Mouse (Mus musculus) hindbrain, postnatal 0 days (tissue): Measurements from ENCODE around the gene Wdr63. TPM values are rescaled to one million over a fixed set of nuclear protein-coding genes. Genes with fewer than 3 reads are reported as not detected.

Experiments
- ATAC-seq: fragments of 200-750 bp; cut with Nextera tagmentation; 2 replicates; pipeline ENCODE4 v1.8.0; 2017; ENCODE audit warnings: mild to moderate bottlenecking, moderate TSS enrichment, moderate library complexity
- DNase-seq: peaks from one replicate; pipeline ENCODE4 v3.0.0-alpha.2; 2015; ENCODE audit warnings: low spot score
- H3K27ac ChIP-seq: fragments of 300-500 bp; sonication (generic); 2 replicates; pipeline ENCODE4 v1.5.1; 2014; ENCODE audit warnings: mild to moderate bottlenecking
- H3K27me3 ChIP-seq: fragments of 300-500 bp; sonication (generic); 2 replicates; pipeline ENCODE4 v1.6.1; 2014; ENCODE audit warnings: low read length, mixed read lengths; ENCODE audit not compliant: insufficient read depth
- H3K36me3 ChIP-seq: fragments of 300-500 bp; sonication (generic); 2 replicates; pipeline ENCODE4 v1.6.1; 2014; ENCODE audit warnings: low read length, mixed read lengths; ENCODE audit not compliant: insufficient read depth
- H3K4me1 ChIP-seq: fragments of 300-500 bp; sonication (generic); 2 replicates; pipeline ENCODE4 v1.6.1; 2014; ENCODE audit warnings: antibody characterized with exemption, low read length, mixed read lengths; ENCODE audit not compliant: insufficient read depth
- H3K4me2 ChIP-seq: fragments of 300-500 bp; sonication (generic); 2 replicates; pipeline ENCODE4 v1.6.1; 2014; ENCODE audit warnings: low read depth, mild to moderate bottlenecking, low read length, moderate library complexity, mixed read lengths
- H3K4me3 ChIP-seq: fragments of 300-500 bp; sonication (generic); 2 replicates; pipeline ENCODE4 v1.5.1; 2014; ENCODE audit warnings: low read length
- H3K9ac ChIP-seq: fragments of 300-500 bp; sonication (generic); replicated peaks from 2 replicates; pipeline ENCODE4 v1.6.1; 2014; ENCODE audit warnings: mild to moderate bottlenecking, low read length, moderate library complexity, mixed read lengths
- H3K9me3 ChIP-seq: fragments of 300-500 bp; sonication (generic); 2 replicates; pipeline ENCODE4 v1.6.1; 2016; ENCODE audit warnings: low read length, mixed read lengths
- CTCF ChIP-seq: IDR thresholded peaks from 2 replicates; pipeline ENCODE4 v1.5.1; 2016; ENCODE audit warnings: antibody characterized with exemption, control low read depth, low read depth
- WGBS: fragments of 180-500 bp; shearing (Covaris S2); extraction: QIAGEN DNeasy Blood & Tissue Kit; methylation state at CpG from one replicate; pipeline ENCODE4 v1.1.7; 2014; 5-methylcytosine and 5-hydroxymethylcytosine counted together
- polyA plus RNA-seq: library from polyadenylated mRNA; unstranded; fragments of >200 nt; fragmentation: Nextera tagmentation; extraction: Ambion mirVana; gene quantifications from 2 replicates; pipeline ENCODE4 v1.2.1, GENCODE M21; 2015
- total RNA-seq: library from RNA; depleted of rRNA; stranded (reverse); fragments of >200 nt; gene quantifications from 2 replicates; pipeline ENCODE4 v1.2.3, GENCODE M21; 2014

Wdr63 gene
- total and polyA plus RNA-seq, 2 experiments from 2014 or later: 1.5 TPM

- no peak overlapping the region for H3K27ac ChIP-seq
- no peak overlapping the region for H3K9ac ChIP-seq
- no peaks in the 10 kb centered on the region for H3K36me3 ChIP-seq
- H3K4me2 ChIP-seq: no peak overlapping the region
- no peak overlapping the region for H3K4me3 ChIP-seq
- ATAC-seq: no peak
- H3K9me3 ChIP-seq: no peaks in the 10 kb centered on the region
- no peak for TF ChIP-seq CTCF
- H3K27me3 ChIP-seq: no peaks in the 10 kb centered on the region
- no peaks in the 10 kb centered on the region for H3K4me1 ChIP-seq
- no peak for DNase-seq
- 45% methylated on average over 9 of the region's 9 CpGs for WGBS
Measured at GRCm38 (mm10) chr3:146017521-146017920, 90.4 kb downstream of the Wdr63 start.

- Histone ChIP-seq H3K9ac (no peak overlapping the region), H3K27ac (no peak overlapping the region), H3K9me3 (no peaks in the 10 kb centered on the region), H3K27me3 (no peaks in the 10 kb centered on the region), H3K4me1 (no peaks in the 10 kb centered on the region), H3K4me2 (no peak overlapping the region), H3K36me3 (no peaks in the 10 kb centered on the region), H3K4me3 (no peak overlapping the region)
- ATAC-seq (no peak), DNase-seq (no peak)
- WGBS: 95% methylated on average over 13 of the region's 13 CpGs
- TF ChIP-seq CTCF: no peak
Measured at GRCm38 (mm10) chr3:146016979-146017378, 91.0 kb downstream of the Wdr63 start.

- Histone ChIP-seq H3K27ac (no peak overlapping the region), H3K4me1 (no peaks in the 10 kb centered on the region), H3K4me2 (no peak overlapping the region), H3K36me3 (no peaks in the 10 kb centered on the region), H3K27me3 (no peaks in the 10 kb centered on the region), H3K9ac (no peak overlapping the region), H3K9me3 (no peaks in the 10 kb centered on the region), H3K4me3 (no peak overlapping the region)
- DNase-seq: no peak
- TF ChIP-seq CTCF: no peak
- ATAC-seq: no peak
- 95% methylated on average over 12 of the region's 12 CpGs for WGBS
Measured at GRCm38 (mm10) chr3:146014321-146014720, 93.6 kb downstream of the Wdr63 start.

- Histone ChIP-seq H3K9me3 (no peaks in the 10 kb centered on the region), H3K4me1 (no peaks in the 10 kb centered on the region), H3K27ac (no peak overlapping the region), H3K4me2 (no peak overlapping the region), H3K27me3 (no peaks in the 10 kb centered on the region), H3K9ac (no peak overlapping the region), H3K4me3 (no peak overlapping the region), H3K36me3 (no peaks in the 10 kb centered on the region)
- no peak for TF ChIP-seq CTCF
- ATAC-seq (no peak), DNase-seq (no peak)
- WGBS: 91% methylated on average over 7 of the region's 7 CpGs
Measured at GRCm38 (mm10) chr3:146013490-146013889, 94.4 kb downstream of the Wdr63 start.

- H3K9ac ChIP-seq: no peak overlapping the region
- no peak overlapping the region for H3K27ac ChIP-seq
- no peak for DNase-seq
- no peak overlapping the region for H3K4me2 ChIP-seq
- no peaks in the 10 kb centered on the region for H3K36me3 ChIP-seq
- H3K9me3 ChIP-seq: no peaks in the 10 kb centered on the region
- no peaks in the 10 kb centered on the region for H3K4me1 ChIP-seq
- TF ChIP-seq CTCF: no peak
- no peak for ATAC-seq
- no peaks in the 10 kb centered on the region for H3K27me3 ChIP-seq
- no peak overlapping the region for H3K4me3 ChIP-seq
- 61% methylated on average over 8 of the region's 8 CpGs for WGBS
Measured at GRCm38 (mm10) chr3:146011544-146012218, 96.2 kb downstream of the Wdr63 start.

GRCm38 (mm10) chr3:146010751-146011150, 97.2 kb downstream of the Wdr63 start:
- Histone ChIP-seq H3K27ac (no peak overlapping the region), H3K27me3 (no peaks in the 10 kb centered on the region), H3K9ac (no peak overlapping the region), H3K4me2 (no peak overlapping the region), H3K4me1 (no peaks in the 10 kb centered on the region), H3K36me3 (no peaks in the 10 kb centered on the region), H3K4me3 (no peak overlapping the region), H3K9me3 (no peaks in the 10 kb centered on the region)
- no peak for DNase-seq
- WGBS: 77% methylated on average over 4 of the region's 4 CpGs
- no peak for TF ChIP-seq CTCF
- ATAC-seq: no peak

- no peaks in the 10 kb centered on the region for H3K36me3 ChIP-seq
- TF ChIP-seq CTCF: no peak
- no peak overlapping the region for H3K4me3 ChIP-seq
- 70% methylated on average over 19 of the region's 20 CpGs for WGBS
- DNase-seq (no peak), ATAC-seq (no peak)
- no peaks in the 10 kb centered on the region for H3K4me1 ChIP-seq
- H3K27me3 ChIP-seq: no peaks in the 10 kb centered on the region
- H3K27ac ChIP-seq: no peak overlapping the region
- H3K4me2 ChIP-seq: no peak overlapping the region
- no peaks in the 10 kb centered on the region for H3K9me3 ChIP-seq
- no peak overlapping the region for H3K9ac ChIP-seq
Measured at GRCm38 (mm10) chr3:146009859-146010645, 97.9 kb downstream of the Wdr63 start.
